Mouse (Mus musculus): ENCODE data around the gene Gsg1l.

The Gsg1l gene

GRCm38 (mm10) chr7:126082286-126082741, at the start of gene Gsg1l:
TSS of gene Gsg1l (minus strand) at chr7:126082411.
- peak; percentile 43 to 61 for DNase-seq (ENCODE audit: low spot score in 2 of 2)

GRCm38 (mm10) chr7:126127673-126128072, 45.5 kb upstream of the Gsg1l start:
- no peak for DNase-seq (ENCODE audit: low spot score in 2 of 2)

- DNase-seq (ENCODE audit: low spot score in 2 of 2), result no peak
Measured at GRCm38 (mm10) chr7:126126502-126126901, 44.3 kb upstream of the Gsg1l start.

- DNase-seq (ENCODE audit: low spot score in 2 of 2), result no peak
Measured at GRCm38 (mm10) chr7:126121533-126121932, 39.3 kb upstream of the Gsg1l start.

DNA sequence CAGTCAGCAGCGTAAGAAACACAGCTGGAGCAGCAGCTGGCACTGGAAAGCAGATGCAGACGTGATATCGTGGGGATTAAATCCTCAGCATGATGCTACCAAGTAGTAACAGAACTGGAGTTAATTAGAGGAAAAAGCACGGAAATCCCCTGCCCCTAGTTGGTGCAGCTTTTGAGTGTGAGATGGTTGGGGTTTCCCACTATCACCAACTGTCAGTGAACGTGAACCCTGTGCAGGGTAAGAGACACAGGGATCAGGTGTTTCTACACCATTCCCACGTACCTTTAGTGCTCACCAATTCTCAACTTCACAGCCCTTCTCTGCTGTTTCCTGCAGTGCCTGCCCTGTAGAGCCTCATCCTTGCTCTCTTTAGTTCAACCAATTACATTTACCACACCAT, 37.6 kb upstream of the Gsg1l start:
- DNase-seq (ENCODE audit: low spot score in 2 of 2), result no peak

DNA sequence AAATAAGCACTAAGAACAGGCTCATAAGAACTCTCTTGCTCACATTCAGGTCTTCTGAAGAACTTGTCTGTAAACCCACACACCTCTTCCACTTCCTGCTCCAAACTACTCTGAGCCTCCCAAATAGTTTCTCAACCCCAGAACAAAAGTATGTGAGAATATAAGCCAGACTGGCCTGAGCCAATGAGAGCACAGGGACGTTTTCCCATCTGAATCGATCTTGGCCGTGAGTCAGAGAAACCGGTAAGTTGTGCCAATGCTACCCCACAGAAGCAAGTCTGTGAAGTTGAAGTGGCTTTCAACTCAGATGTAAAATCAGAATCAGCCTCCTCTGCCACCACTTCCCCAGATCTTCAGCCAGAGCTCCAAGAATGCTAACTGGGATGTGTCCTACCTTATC, 31.1 kb upstream of the Gsg1l start:
- no peak for DNase-seq (ENCODE audit: low spot score in 2 of 2)

- no peak for DNase-seq (ENCODE audit: low spot score in 2 of 2)
Measured at GRCm38 (mm10) chr7:126111230-126111629, 29.0 kb upstream of the Gsg1l start.

GRCm38 (mm10) chr7:126109898-126110297, 27.7 kb upstream of the Gsg1l start:
- no peak for DNase-seq (ENCODE audit: low spot score in 2 of 2)

- DNase-seq (ENCODE audit: low spot score in 2 of 2), result no peak
Measured at GRCm38 (mm10) chr7:126100440-126100839, 18.2 kb upstream of the Gsg1l start.

DNA sequence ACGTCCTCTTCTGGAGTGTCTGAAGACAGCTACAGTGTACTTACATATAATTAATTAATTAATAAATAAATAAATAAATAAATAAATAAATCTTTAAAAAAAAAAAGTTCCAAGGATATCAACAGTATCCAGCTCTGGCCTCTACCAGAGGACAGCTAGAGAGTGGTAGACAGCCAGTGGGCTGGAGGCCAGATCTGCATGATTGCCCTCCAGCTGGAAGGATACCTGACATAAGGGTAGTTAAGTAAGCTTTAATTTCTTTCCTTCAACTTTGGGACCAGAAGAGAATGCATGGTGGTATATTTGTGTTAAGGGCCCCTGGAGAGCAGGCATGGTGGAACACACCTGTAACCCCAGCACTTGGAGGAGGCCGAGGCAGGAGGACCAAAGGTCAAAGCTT, 17.6 kb upstream of the Gsg1l start:
- no peak for DNase-seq (ENCODE audit: low spot score in 2 of 2)

GRCm38 (mm10) chr7:126099163-126099775, 17.1 kb upstream of the Gsg1l start:
- no peak for DNase-seq (ENCODE audit: low spot score in 2 of 2)

- DNase-seq (ENCODE audit: low spot score in 2 of 2), result no peak
Measured at GRCm38 (mm10) chr7:126097219-126097915, 15.2 kb upstream of the Gsg1l start.

DNA sequence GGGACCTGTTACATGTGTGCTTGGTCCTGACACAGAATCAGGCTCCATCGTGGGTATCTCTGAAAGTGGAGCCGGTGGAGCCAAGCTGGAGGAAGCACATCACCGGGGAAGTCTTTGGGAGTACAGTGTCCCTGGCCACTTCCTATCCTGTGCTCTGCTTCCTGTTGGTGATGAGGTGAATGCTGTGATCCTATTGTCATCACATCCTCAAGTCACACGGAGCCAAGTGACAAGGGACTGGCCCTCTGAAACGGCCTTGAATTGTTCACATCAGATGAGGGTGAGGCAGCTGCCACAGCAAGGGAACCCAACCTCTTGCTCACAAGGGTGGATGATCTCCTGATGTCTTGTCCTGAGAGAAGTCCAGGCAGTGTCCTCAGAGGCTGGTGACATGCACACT, 14.4 kb upstream of the Gsg1l start:
- no peak for DNase-seq (ENCODE audit: low spot score in 2 of 2)

DNA sequence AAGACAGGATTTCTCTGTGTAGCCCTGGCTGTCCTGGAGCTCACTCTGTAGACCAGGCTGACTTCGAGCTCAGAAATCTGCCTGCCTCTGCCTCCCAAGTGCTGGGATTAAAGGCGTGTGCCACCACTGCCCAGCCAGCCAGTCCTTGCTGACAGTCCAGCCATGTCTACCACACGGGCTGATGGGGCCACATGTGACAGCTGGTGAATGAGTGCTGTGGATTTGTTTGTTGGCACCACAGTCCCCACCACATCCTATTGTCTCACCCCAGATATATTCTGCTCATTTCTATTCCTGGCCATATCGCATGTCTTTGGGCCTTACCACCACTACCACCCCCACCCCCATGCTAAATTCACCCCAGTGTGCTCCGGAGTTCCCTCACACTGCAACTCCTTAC, 12.5 kb upstream of the Gsg1l start:
- no peak for DNase-seq (ENCODE audit: low spot score in 2 of 2)

- no peak for DNase-seq (ENCODE audit: low spot score in 2 of 2)
Measured at GRCm38 (mm10) chr7:126093162-126093561, 11.0 kb upstream of the Gsg1l start.

- peak; percentile 69 to 76 for DNase-seq (ENCODE audit: low spot score in 2 of 2)
Measured at GRCm38 (mm10) chr7:126089782-126090181, 7.6 kb upstream of the Gsg1l start.

DNA sequence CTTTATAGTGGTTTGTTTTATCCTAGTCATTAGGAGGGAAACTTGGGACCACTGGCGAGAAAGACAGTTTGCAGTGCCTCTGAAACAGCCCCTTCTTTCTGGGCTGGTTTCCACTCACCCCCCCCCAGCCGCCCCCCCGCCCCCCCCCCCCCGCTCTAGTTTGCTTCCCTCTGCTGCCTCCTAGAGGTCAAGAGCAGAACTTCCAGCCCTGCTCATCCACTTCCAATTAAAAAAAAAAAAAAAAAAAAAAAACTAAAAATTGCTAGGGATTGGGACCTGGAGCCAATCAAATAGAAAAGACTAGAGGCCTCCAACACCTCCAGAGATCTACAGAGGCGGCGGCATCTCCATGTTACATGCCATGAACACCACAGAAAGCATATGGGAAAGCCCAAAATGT, 5.9 kb upstream of the Gsg1l start:
- DNase-seq (ENCODE audit: low spot score in 2 of 2), result no peak

- no peak for DNase-seq (ENCODE audit: low spot score in 2 of 2)
Measured at GRCm38 (mm10) chr7:126087602-126088001, 5.4 kb upstream of the Gsg1l start.

GRCm38 (mm10) chr7:126086321-126086741, 4.1 kb upstream of the Gsg1l start:
- DNase-seq (ENCODE audit: low spot score in 2 of 2), result no peak

GRCm38 (mm10) chr7:126085154-126085553, 2.9 kb upstream of the Gsg1l start:
- DNase-seq (ENCODE audit: low spot score in 2 of 2), result no peak

- DNase-seq (ENCODE audit: low spot score in 2 of 2), result no peak
Measured at GRCm38 (mm10) chr7:126083980-126084348, 1.8 kb upstream of the Gsg1l start.

- DNase-seq (ENCODE audit: low spot score in 2 of 2), result peak; percentile 44 to 55
Measured at GRCm38 (mm10) chr7:126083341-126083979, 1.2 kb upstream of the Gsg1l start.

DNA sequence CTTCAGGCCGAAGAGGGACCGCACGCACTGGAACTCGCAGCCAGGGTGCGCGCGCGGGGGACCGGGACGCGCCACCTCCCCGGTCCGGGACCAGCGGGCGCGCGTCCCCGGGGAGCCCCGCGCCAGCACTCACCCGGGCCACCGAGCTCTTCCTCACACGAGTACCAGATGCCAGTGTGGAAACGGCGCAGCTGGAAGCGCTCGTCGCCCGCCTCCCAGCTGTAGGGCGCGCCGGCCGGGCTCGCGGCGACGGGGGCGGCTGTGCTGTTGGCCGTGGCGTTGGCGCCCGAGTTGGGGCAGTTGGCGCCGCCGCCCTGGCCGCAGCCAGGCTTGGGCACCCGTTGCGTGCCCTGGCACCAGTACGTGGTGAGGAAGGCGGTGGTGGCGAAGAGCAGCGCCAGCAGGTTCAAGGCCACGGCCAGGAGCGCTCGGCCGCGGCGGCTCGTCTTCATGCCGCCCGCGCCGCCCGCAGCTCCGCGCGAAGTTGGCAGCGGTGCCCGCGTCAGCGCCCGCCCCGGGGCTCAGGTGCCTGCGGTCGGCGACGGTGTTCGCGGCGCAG, 405 bp downstream of the Gsg1l start:
- no peak for DNase-seq (ENCODE audit: low spot score in 2 of 2)
